Mouse (Mus musculus) bone marrow, adult 2 months (tissue): ENCODE data around the gene Ccdc82.

Source experiments
- CTCF ChIP-seq: fragments of 200-500 bp; IDR thresholded peaks from 2 replicates; pipeline ENCODE4 v1.5.1; 2011; ENCODE audit warnings: low read length, control low read depth; ENCODE audit not compliant: control insufficient read depth, insufficient read depth
- POLR2A ChIP-seq: fragments of 200-500 bp; IDR thresholded peaks from 2 replicates; pipeline ENCODE4 v1.6.1; 2011; ENCODE audit warnings: low read depth, mild to moderate bottlenecking, control low read depth, low read length, borderline replicate concordance; ENCODE audit not compliant: control insufficient read depth

DNA sequence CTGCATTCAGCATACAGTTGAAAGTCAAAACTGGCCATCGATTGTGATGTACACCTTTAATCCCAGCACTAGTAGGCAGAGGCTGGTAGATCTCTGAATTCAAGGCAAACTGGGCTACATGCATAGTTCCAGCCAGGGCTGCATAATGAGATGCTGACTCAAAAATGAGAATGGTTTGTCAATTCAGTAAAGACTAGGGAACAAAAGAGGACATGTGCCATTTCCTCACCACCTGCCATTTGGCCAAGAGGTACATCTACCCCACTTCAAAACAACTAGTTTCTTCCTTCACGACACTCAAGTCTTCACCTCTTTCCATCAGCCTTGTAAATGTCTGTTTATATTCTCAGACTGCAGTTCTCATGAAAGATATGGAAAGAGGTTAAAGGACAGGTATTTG lies 11.4 kb downstream of the Ccdc82 start:
- TF ChIP-seq CTCF (no peak), POLR2A (no peak)
